Mouse (Mus musculus): ENCODE results near the gene Rhox4a2. TPM values are rescaled to one million over a fixed set of nuclear protein-coding genes. Genes with fewer than 3 reads are reported as not detected.
"Not testable (repeated sequence)": the region's sequence is repeated elsewhere in the genome, so short reads cannot be mapped to it uniquely, and the experiment has no call there.

Gene Rhox4a2
- 0.38 TPM in 1 of 2 replicates, not detected in the other for polyA plus RNA-seq (2016; fragmentation: Nextera tagmentation; extraction: Ambion mirVana)

- not testable (repeated sequence) for H3K9me3 ChIP-seq (replicated peaks); H3K4me3 ChIP-seq; H3K27ac ChIP-seq (ENCODE audit: poor library complexity, severe bottlenecking); H3K9ac ChIP-seq; ATAC-seq (ENCODE audit: insufficient number of reproducible peaks, low FRiP score); H3K36me3 ChIP-seq; H3K4me2 ChIP-seq; H3K27me3 ChIP-seq (replicated peaks); H3K4me1 ChIP-seq (replicated peaks)
- 87% methylated on average over 9 of the region's 16 CpGs for WGBS
These were observed at the start of gene Rhox4a2 for GRCm38 (mm10) chrX:37390548-37390947. Rhox4a2 (plus strand) TSS chrX:37390848.

GRCm38 (mm10) chrX:37379728-37380127 lies 10.9 kb upstream of the Rhox4a2 start, which contains the start of gene Rhox3a2:
Rhox3a2 (plus strand) TSS chrX:37380028.
- not testable (repeated sequence) for H3K4me2 ChIP-seq; H3K4me1 ChIP-seq (replicated peaks); H3K9ac ChIP-seq; H3K4me3 ChIP-seq; H3K36me3 ChIP-seq; H3K27me3 ChIP-seq (replicated peaks); H3K9me3 ChIP-seq (replicated peaks); ATAC-seq (ENCODE audit: insufficient number of reproducible peaks, low FRiP score); H3K27ac ChIP-seq (ENCODE audit: poor library complexity, severe bottlenecking)
- WGBS, result no CpG with 5 or more reads among the region's 1 CpGs

GRCm38 (mm10) chrX:37411767-37412166 lies 21.1 kb downstream of the Rhox4a2 start, which contains the start of gene Rhox2b:
Rhox2b (plus strand) TSS chrX:37412067.
- not testable (repeated sequence) for H3K27ac ChIP-seq (ENCODE audit: poor library complexity, severe bottlenecking); H3K4me2 ChIP-seq; H3K36me3 ChIP-seq; H3K9me3 ChIP-seq (replicated peaks); ATAC-seq (ENCODE audit: insufficient number of reproducible peaks, low FRiP score); H3K4me3 ChIP-seq; H3K4me1 ChIP-seq (replicated peaks); H3K9ac ChIP-seq; H3K27me3 ChIP-seq (replicated peaks)
- no CpG with 5 or more reads among the region's 9 CpGs for WGBS

- not testable (repeated sequence) for ATAC-seq (ENCODE audit: insufficient number of reproducible peaks, low FRiP score); H3K27ac ChIP-seq (ENCODE audit: poor library complexity, severe bottlenecking); H3K4me2 ChIP-seq; H3K27me3 ChIP-seq (replicated peaks); H3K9me3 ChIP-seq (replicated peaks); H3K36me3 ChIP-seq; H3K9ac ChIP-seq; H3K4me3 ChIP-seq; H3K4me1 ChIP-seq (replicated peaks)
- WGBS, result 87% methylated on average over 14 of the region's 15 CpGs
These were observed 41.5 kb downstream of the Rhox4a2 start, which contains the start of gene Rhox4b for GRCm38 (mm10) chrX:37432194-37432593. Rhox4b (plus strand) TSS chrX:37432494.

Other genes starting within 250 kb of the Rhox4a2 start
- gene Akap14, start 222.0 kb upstream of the Rhox4a2 start, polyA plus RNA-seq (2016; fragmentation: Nextera tagmentation; extraction: Ambion mirVana), result not detected in 2 replicates
- 551 and 581 TPM in 2 replicates for gene Ndufa1, start 199.7 kb upstream of the Rhox4a2 start, polyA plus RNA-seq (2016; fragmentation: Nextera tagmentation; extraction: Ambion mirVana)
- 7.5 and 7.7 TPM in 2 replicates for gene Rnf113a1, start 199.6 kb upstream of the Rhox4a2 start, polyA plus RNA-seq (2016; fragmentation: Nextera tagmentation; extraction: Ambion mirVana)
- not detected in 2 replicates for gene Gm9, start 179.8 kb upstream of the Rhox4a2 start, polyA plus RNA-seq (2016; fragmentation: Nextera tagmentation; extraction: Ambion mirVana)
- gene Rhox1, start 168.6 kb upstream of the Rhox4a2 start, polyA plus RNA-seq (2016; fragmentation: Nextera tagmentation; extraction: Ambion mirVana), result not detected in 2 replicates
- gene Rhox2a, start 145.9 kb upstream of the Rhox4a2 start, polyA plus RNA-seq (2016; fragmentation: Nextera tagmentation; extraction: Ambion mirVana), result not detected in 2 replicates
- not detected in 2 replicates for gene Rhox3a, start 140.9 kb upstream of the Rhox4a2 start, polyA plus RNA-seq (2016; fragmentation: Nextera tagmentation; extraction: Ambion mirVana)
- not detected in 2 replicates for gene Rhox4a, start 125.5 kb upstream of the Rhox4a2 start, polyA plus RNA-seq (2016; fragmentation: Nextera tagmentation; extraction: Ambion mirVana)
- not detected in 2 replicates for gene Rhox3a2, start 10.8 kb upstream of the Rhox4a2 start, polyA plus RNA-seq (2016; fragmentation: Nextera tagmentation; extraction: Ambion mirVana)
- not detected in 2 replicates for gene Rhox2b, start 21.2 kb downstream of the Rhox4a2 start, polyA plus RNA-seq (2016; fragmentation: Nextera tagmentation; extraction: Ambion mirVana)
- not detected in 2 replicates for gene Rhox4b, start 41.6 kb downstream of the Rhox4a2 start, polyA plus RNA-seq (2016; fragmentation: Nextera tagmentation; extraction: Ambion mirVana)
- not detected in 2 replicates for gene Rhox2c, start 62.8 kb downstream of the Rhox4a2 start, polyA plus RNA-seq (2016; fragmentation: Nextera tagmentation; extraction: Ambion mirVana)
- not detected in 2 replicates for gene Rhox3c, start 67.7 kb downstream of the Rhox4a2 start, polyA plus RNA-seq (2016; fragmentation: Nextera tagmentation; extraction: Ambion mirVana)
- gene Rhox4c, start 89.5 kb downstream of the Rhox4a2 start, polyA plus RNA-seq (2016; fragmentation: Nextera tagmentation; extraction: Ambion mirVana), result not detected in 2 replicates
- not detected in 2 replicates for gene Rhox2d, start 102.6 kb downstream of the Rhox4a2 start, polyA plus RNA-seq (2016; fragmentation: Nextera tagmentation; extraction: Ambion mirVana)
- not detected in 2 replicates for gene Rhox4d, start 123.5 kb downstream of the Rhox4a2 start, polyA plus RNA-seq (2016; fragmentation: Nextera tagmentation; extraction: Ambion mirVana)
- gene Rhox2e, start 139.6 kb downstream of the Rhox4a2 start, polyA plus RNA-seq (2016; fragmentation: Nextera tagmentation; extraction: Ambion mirVana), result not detected in 2 replicates
- gene Rhox3e, start 151.2 kb downstream of the Rhox4a2 start, polyA plus RNA-seq (2016; fragmentation: Nextera tagmentation; extraction: Ambion mirVana), result not detected in 2 replicates
- gene Rhox4e, start 166.6 kb downstream of the Rhox4a2 start, polyA plus RNA-seq (2016; fragmentation: Nextera tagmentation; extraction: Ambion mirVana), result not detected in 2 replicates
- gene Rhox2f, start 180.6 kb downstream of the Rhox4a2 start, polyA plus RNA-seq (2016; fragmentation: Nextera tagmentation; extraction: Ambion mirVana), result not detected in 2 replicates
- not detected in 2 replicates for gene Rhox3f, start 190.1 kb downstream of the Rhox4a2 start, polyA plus RNA-seq (2016; fragmentation: Nextera tagmentation; extraction: Ambion mirVana)
- gene Rhox4f, start 216.9 kb downstream of the Rhox4a2 start, polyA plus RNA-seq (2016; fragmentation: Nextera tagmentation; extraction: Ambion mirVana), result not detected in 2 replicates
- gene Rhox3g, start 237.8 kb downstream of the Rhox4a2 start, polyA plus RNA-seq (2016; fragmentation: Nextera tagmentation; extraction: Ambion mirVana), result not detected in 2 replicates

Data from heart, embryonic 12.5 days (tissue).